Mouse (Mus musculus) midbrain, embryonic 11.5 days (tissue): ENCODE measurements around the gene Hmgb1. TPM values are rescaled to one million over a fixed set of nuclear protein-coding genes. Genes with fewer than 3 reads are reported as not detected.

Experiments
- ATAC-seq: fragments of 200-750 bp; cut with Nextera tagmentation; 2 replicates; pipeline ENCODE4 v1.8.0; 2017; ENCODE audit warnings: moderate TSS enrichment, moderate library complexity; ENCODE audit not compliant: low FRiP score
- DNase-seq: peaks from one replicate; pipeline ENCODE4 v3.0.0; 2015; ENCODE audit warnings: low spot score; ENCODE audit errors: missing footprints
- H3K27ac ChIP-seq: fragments of 300-500 bp; sonication (generic); 2 replicates; pipeline ENCODE4 v1.5.1; 2014; ENCODE audit warnings: low read depth, low read length
- H3K27me3 ChIP-seq: fragments of 300-500 bp; sonication (generic); 2 replicates; pipeline ENCODE4 v1.6.1; 2014; ENCODE audit warnings: mild to moderate bottlenecking, low read length, moderate library complexity, mixed read lengths; ENCODE audit not compliant: control insufficient read depth, insufficient read depth
- H3K36me3 ChIP-seq: fragments of 300-500 bp; sonication (generic); 2 replicates; pipeline ENCODE4 v1.6.1; 2014; ENCODE audit warnings: mild to moderate bottlenecking, low read length, moderate library complexity, mixed read lengths; ENCODE audit not compliant: control insufficient read depth, insufficient read depth
- H3K4me1 ChIP-seq: fragments of 300-500 bp; sonication (generic); 2 replicates; pipeline ENCODE4 v1.6.1; 2014; ENCODE audit warnings: low read length; ENCODE audit not compliant: control insufficient read depth, insufficient read depth
- H3K4me2 ChIP-seq: fragments of 300-500 bp; sonication (generic); 2 replicates; pipeline ENCODE4 v1.6.1; 2014; ENCODE audit warnings: mild to moderate bottlenecking, moderate library complexity
- H3K4me3 ChIP-seq: fragments of 300-500 bp; sonication (generic); 2 replicates; pipeline ENCODE4 v1.5.1; 2014; ENCODE audit warnings: low read depth, low read length
- H3K9ac ChIP-seq: fragments of 300-500 bp; sonication (generic); 2 replicates; pipeline ENCODE4 v1.6.1; 2014; ENCODE audit warnings: low read length
- H3K9me3 ChIP-seq: fragments of 300-500 bp; sonication (generic); 2 replicates; pipeline ENCODE4 v1.6.1; 2016; ENCODE audit warnings: low read length; ENCODE audit not compliant: control insufficient read depth
- WGBS: fragments of 180-500 bp; shearing (Covaris S2); extraction: QIAGEN DNeasy Blood & Tissue Kit; methylation state at CpG from one replicate; pipeline ENCODE4 v1.1.7; 2014; 5-methylcytosine and 5-hydroxymethylcytosine counted together
- polyA plus RNA-seq: library from polyadenylated mRNA; unstranded; fragments of >200 nt; fragmentation: Nextera tagmentation; extraction: Ambion mirVana; gene quantifications from 2 replicates; pipeline ENCODE4 v1.2.1, GENCODE M21; 2014

Hmgb1 gene
- polyA plus RNA-seq, 1 experiment from 2014 or later: 1,979 TPM

DNA sequence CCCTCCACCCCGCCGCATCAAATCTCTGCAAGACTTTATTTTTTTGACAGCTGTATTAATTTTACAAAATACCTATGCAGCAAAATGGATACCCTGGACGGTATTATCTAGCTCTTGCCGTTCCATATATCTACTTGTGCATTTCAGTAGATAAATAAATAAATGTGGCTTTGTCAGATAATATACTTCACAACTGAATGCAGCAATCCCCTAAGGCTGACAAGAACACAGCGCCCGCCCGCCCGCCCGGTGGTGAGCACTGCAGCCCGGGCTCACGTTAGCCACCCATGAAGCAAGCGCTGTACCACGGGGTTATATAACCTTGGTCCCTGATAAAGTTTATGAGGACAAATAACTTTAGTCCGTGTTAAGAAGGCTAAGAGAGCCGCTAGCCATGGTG lies 76.1 kb downstream of the Hmgb1 start:
- no peaks in the 10 kb centered on the region for H3K27me3 ChIP-seq
- H3K9ac ChIP-seq: no peak overlapping the region
- 93% methylated on average over 15 of the region's 15 CpGs for WGBS
- H3K4me1 ChIP-seq: no peaks in the 10 kb centered on the region; the same call in 1 of the 2 replicates
- no peak overlapping the region for H3K4me2 ChIP-seq
- no peak overlapping the region for H3K27ac ChIP-seq
- ATAC-seq (no peak), DNase-seq (no peak)
- no peak overlapping the region for H3K4me3 ChIP-seq
- H3K9me3 ChIP-seq: no peaks in the 10 kb centered on the region
- no peaks in the 10 kb centered on the region for H3K36me3 ChIP-seq

DNA sequence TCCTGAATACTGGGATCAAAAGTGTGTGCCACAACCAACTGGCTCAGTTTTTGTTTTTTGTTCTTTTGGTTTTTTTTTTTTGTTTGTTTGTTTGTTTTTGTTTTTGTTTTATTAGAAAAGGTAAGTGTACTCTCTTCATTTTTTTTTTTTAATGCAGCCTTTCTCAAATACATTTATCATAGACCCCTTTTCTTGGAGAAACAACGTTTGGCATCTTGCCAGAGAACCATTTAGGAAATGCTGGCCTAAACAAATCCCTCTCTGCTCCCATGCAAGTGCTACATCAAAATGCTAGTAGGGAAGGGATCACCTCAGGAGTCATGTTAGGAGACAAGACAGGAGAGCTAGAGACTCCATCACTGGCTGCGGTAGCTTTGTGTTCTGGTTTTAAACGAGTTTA lies 76.7 kb downstream of the Hmgb1 start:
- H3K4me1 ChIP-seq: no peaks in the 10 kb centered on the region; the same call in 1 of the 2 replicates
- no peak overlapping the region for H3K27ac ChIP-seq
- no peak for ATAC-seq
- H3K36me3 ChIP-seq: no peaks in the 10 kb centered on the region
- WGBS: 87% methylated on average over 3 of the region's 3 CpGs
- no peak overlapping the region for H3K9ac ChIP-seq
- no peak overlapping the region for H3K4me3 ChIP-seq
- H3K9me3 ChIP-seq: no peaks in the 10 kb centered on the region
- H3K4me2 ChIP-seq: no peak overlapping the region
- peak; percentile 59 for DNase-seq
- H3K27me3 ChIP-seq: no peaks in the 10 kb centered on the region

DNA sequence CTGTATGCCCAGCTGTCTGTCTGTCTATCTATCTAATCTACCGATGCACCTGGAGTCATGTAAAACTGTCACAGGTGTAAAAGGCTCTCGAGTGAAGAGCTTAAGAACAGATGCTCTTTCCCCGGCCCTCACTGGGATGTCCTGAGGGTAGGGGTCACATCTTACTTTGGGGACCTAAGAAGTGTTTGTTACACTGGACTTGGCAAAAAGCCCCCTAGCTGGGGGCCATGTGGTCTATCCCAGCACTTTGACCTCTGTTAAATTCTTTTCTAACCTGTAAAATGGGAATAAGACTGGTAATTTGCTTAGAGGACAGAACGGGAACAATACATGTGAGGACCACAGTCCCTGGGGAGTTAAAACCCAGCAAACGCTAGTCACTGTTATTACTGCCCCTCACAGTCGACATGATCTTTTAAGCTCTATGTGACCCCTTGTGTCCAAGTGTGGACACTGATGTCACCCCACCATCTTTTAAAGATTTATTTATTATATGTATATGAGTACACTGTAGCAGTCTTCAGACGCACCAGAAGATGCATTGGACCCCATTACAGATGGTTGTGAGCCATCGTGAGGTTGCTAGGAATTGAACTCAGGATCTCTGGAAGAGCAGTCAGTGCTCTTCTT lies 80.1 kb downstream of the Hmgb1 start:
- no peak overlapping the region for H3K9ac ChIP-seq
- H3K4me1 ChIP-seq: no peaks in the 10 kb centered on the region
- no peaks in the 10 kb centered on the region for H3K36me3 ChIP-seq
- H3K4me3 ChIP-seq: no peak overlapping the region
- H3K27me3 ChIP-seq: no peaks in the 10 kb centered on the region
- ATAC-seq: no peak
- H3K4me2 ChIP-seq: no peak overlapping the region
- peak; percentile 82 for DNase-seq
- H3K27ac ChIP-seq: no peak overlapping the region
- 89% methylated on average over 8 of the region's 8 CpGs for WGBS
- no peaks in the 10 kb centered on the region for H3K9me3 ChIP-seq

DNA sequence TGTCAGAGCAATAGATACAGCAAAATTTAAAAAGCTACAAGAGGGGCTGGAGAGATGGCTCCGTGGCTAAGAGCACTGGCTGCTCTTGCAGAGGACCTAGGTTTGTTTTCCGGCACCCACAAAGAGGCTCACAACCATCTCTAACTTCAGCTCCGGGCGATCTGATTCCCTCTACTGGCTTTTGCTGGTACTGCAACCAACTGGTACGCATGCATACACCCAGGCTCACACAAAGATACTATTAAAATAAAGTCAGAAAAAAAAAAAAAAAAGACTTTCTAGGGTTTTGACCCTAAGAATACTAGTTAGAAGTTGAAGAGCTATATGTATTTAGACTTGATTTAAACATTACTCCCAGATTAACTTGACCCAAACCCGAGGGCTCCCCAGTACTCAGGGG lies 82.4 kb downstream of the Hmgb1 start:
- WGBS: 80% methylated on average over 6 of the region's 6 CpGs
- no peak overlapping the region for H3K27ac ChIP-seq
- no peaks in the 10 kb centered on the region for H3K4me1 ChIP-seq
- no peak overlapping the region for H3K4me2 ChIP-seq
- DNase-seq (peak; percentile 81), ATAC-seq (no peak)
- H3K9me3 ChIP-seq: no peaks in the 10 kb centered on the region
- no peaks in the 10 kb centered on the region for H3K36me3 ChIP-seq
- H3K9ac ChIP-seq: no peak overlapping the region
- no peaks in the 10 kb centered on the region for H3K27me3 ChIP-seq
- no peak overlapping the region for H3K4me3 ChIP-seq

DNA sequence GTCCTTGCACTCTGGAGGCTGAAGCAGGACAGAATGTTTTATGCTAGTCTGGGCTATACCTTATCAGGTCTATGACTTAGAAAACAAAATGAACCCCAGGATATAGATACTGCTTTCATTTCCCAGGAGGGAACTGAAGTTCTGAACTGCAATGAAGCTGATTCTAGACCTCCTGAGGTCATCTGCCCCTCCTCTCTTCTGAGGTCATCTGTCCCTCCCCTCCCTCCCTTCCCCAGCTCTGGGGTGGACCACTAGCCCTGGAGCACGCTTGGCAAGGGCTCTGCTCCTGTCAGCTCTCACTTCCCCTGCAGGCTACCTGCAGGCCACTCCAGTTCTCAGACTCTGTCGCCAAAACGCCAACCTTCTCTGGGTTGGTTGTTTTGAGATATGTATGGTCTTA lies 84.2 kb downstream of the Hmgb1 start:
- 67% methylated on average over 3 of the region's 3 CpGs for WGBS
- H3K4me3 ChIP-seq: no peak overlapping the region

DNA sequence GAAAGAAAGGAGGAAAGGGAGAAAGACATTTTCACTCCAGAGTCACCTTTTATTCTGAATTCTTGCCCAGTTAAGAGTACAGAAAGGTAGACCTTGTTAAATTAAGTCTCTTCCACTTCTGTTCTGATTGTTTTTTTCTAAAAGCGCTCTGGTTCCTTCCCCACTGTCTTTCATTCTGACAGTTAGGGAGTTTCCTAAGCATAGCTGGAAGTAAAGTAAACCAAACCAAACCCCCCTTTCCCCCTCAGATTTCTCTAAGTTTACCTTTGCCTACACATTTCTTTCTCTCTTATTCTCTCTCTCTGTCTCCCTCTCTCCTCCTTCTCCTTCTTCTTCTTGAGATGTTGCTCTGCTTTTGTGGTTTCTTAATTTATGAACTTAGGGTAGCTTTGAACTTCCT lies 85.3 kb downstream of the Hmgb1 start:
- Histone ChIP-seq H3K27me3 (no peaks in the 10 kb centered on the region), H3K9ac (no peak overlapping the region), H3K4me2 (no peak overlapping the region), H3K36me3 (no peaks in the 10 kb centered on the region), H3K4me3 (no peak overlapping the region), H3K4me1 (no peaks in the 10 kb centered on the region), H3K27ac (no peak overlapping the region), H3K9me3 (no peaks in the 10 kb centered on the region)
- 81% methylated on average over 1 of the region's 1 CpGs for WGBS
- DNase-seq (peak; percentile 45), ATAC-seq (no peak)

More for the DNA sequence above, 84.2 kb downstream of the Hmgb1 start:
- Histone ChIP-seq H3K4me1 (no peaks in the 10 kb centered on the region), H3K36me3 (no peaks in the 10 kb centered on the region), H3K27ac (no peak overlapping the region), H3K4me2 (no peak overlapping the region), H3K9ac (no peak overlapping the region), H3K9me3 (no peaks in the 10 kb centered on the region), H3K27me3 (no peaks in the 10 kb centered on the region)
- ATAC-seq: no peak
- DNase-seq: peak; percentile 51

DNA sequence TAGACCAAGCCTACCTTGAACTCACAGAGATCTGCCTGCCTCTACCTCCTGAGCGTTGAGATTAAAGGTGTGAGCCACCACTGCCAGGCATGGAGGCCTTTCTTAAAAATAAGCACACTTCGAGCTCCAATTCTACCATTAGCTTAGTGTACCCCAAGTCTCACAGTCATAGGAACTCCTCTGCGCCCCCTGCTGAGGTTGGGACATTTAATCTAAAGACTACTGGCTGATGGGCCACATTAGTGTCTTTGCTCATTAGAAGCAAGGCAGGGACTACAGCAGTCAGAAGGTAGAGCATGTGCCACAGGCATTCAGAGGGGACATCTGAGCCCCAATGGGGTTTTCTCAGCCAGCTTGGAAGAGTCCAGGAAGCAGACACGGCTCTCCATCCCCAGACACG lies 86.4 kb downstream of the Hmgb1 start:
- no peaks in the 10 kb centered on the region for H3K27me3 ChIP-seq
- 87% methylated on average over 5 of the region's 5 CpGs for WGBS
- H3K9ac ChIP-seq: no peak overlapping the region
- DNase-seq (no peak), ATAC-seq (no peak)
- no peaks in the 10 kb centered on the region for H3K9me3 ChIP-seq
- no peaks in the 10 kb centered on the region for H3K36me3 ChIP-seq
- H3K4me2 ChIP-seq: no peak overlapping the region
- no peak overlapping the region for H3K27ac ChIP-seq
- no peak overlapping the region for H3K4me3 ChIP-seq
- H3K4me1 ChIP-seq: no peaks in the 10 kb centered on the region

DNA sequence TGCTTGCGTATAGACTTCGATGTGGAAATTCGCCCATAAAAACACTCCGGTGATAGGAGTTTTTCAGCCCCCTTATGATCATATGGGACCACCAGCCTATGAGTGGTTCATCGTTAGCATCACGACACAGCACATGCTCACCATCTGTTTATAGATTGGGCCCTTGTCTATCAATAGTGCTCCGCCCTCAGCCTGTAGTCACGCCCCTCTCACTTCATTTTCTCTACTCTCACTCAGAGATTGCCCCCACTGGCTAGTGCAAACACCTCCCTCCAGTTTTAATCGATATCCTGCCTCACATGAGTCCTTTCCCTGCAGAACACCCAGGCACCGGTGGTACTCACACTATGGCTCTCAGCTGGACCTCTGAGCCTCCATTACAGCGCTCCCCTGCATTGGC lies 88.0 kb downstream of the Hmgb1 start:
- H3K27ac ChIP-seq: no peak overlapping the region
- 75% methylated on average over 11 of the region's 11 CpGs for WGBS
- H3K9ac ChIP-seq: no peak overlapping the region
- H3K4me2 ChIP-seq: no peak overlapping the region
- no peak overlapping the region for H3K4me3 ChIP-seq
- no peak for ATAC-seq
- no peaks in the 10 kb centered on the region for H3K4me1 ChIP-seq
- no peaks in the 10 kb centered on the region for H3K27me3 ChIP-seq
- H3K36me3 ChIP-seq: no peaks in the 10 kb centered on the region
- H3K9me3 ChIP-seq: no peaks in the 10 kb centered on the region
- no peak for DNase-seq

DNA sequence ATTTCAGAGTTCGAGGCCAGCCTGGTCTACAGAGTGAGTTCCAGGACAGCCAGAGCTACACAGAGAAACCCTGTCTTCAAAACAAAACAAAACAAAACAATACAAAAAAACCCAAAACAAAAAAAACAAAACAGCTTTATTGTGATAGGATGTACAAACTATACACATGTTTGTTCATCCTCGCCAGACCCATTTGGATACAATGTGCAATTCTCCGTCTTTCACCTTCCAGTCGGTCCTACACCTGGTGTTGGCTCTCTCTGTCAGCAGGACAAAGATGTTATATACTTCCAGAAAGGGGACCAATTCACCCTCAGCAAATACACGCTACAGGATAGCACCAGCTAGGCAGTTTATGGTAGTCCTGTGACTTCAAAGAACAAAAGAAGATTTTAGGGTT lies 91.4 kb downstream of the Hmgb1 start:
- DNase-seq (peak; percentile 80), ATAC-seq (no peak)
- Histone ChIP-seq H3K9ac (no peak overlapping the region), H3K4me1 (no peaks in the 10 kb centered on the region), H3K4me2 (no peak overlapping the region), H3K27ac (no peak overlapping the region), H3K27me3 (no peaks in the 10 kb centered on the region), H3K9me3 (no peaks in the 10 kb centered on the region), H3K36me3 (no peaks in the 10 kb centered on the region), H3K4me3 (no peak overlapping the region)
- WGBS: 92% methylated on average over 5 of the region's 5 CpGs
